In genomic region chr11:104311643-104312042, GRCm38 (mm10) we compare ENCODE assay signal across 10 mouse cellular contexts.
DNase-seq lines count a peak whose midpoint lies in the region; ATAC-seq and TF ChIP-seq lines count a peak whose summit lies in the region.
"Had no signal": no experiment of that assay in that cellular context is flagged by ENCODE, and none has a peak within 500 bp of the region (broad histone marks: within the 10 kb centered on the region; RNA-seq: fewer than 3 reads in every experiment).

No protein-coding gene starts in this region.

- TF ChIP-seq CTCF in forebrain, postnatal 0 days (IDR thresholded peaks at IDR 0.05; ENCODE audit: low read depth), result peak; percentile 59
- TF ChIP-seq CTCF in lung, adult 2 months (IDR thresholded peaks at IDR 0.05; ENCODE audit: insufficient read depth, low read length), result peak; percentile 56
- TF ChIP-seq CTCF in G1E (IDR thresholded peaks at IDR 0.05; ENCODE audit: low read depth, low read length), result peak; percentile 57

- no peak for TF ChIP-seq POLR2A in lung, adult 2 months (IDR thresholded peaks at IDR 0.05; ENCODE audit: borderline replicate concordance, extremely low read depth, low read depth, low read length)

- no peak overlapping the region for H3K9ac ChIP-seq in forebrain, postnatal 0 days
- no peak overlapping the region for H3K9ac ChIP-seq in forebrain, embryonic 12.5 days

- H3K36me3 ChIP-seq in forebrain, postnatal 0 days (ENCODE audit: insufficient read depth), result peaks cover 67% of the 10 kb centered on the region
- H3K36me3 ChIP-seq in forebrain, embryonic 12.5 days (replicated peaks), result 0 out of 2 replicates have a peak, but pooled peaks cover 4% of the 10 kb centered on the region
- H3K36me3 ChIP-seq in G1E (replicated peaks), result peaks cover 8% of the 10 kb centered on the region
- H3K36me3 ChIP-seq: forebrain, embryonic 10.5 days had no signal

- no peaks in the 10 kb centered on the region for H3K27me3 ChIP-seq in forebrain, postnatal 0 days (ENCODE audit: insufficient read depth, low read length)
- H3K27me3 ChIP-seq in forebrain, embryonic 12.5 days, result peaks cover 32% of the 10 kb centered on the region
- no peaks in the 10 kb centered on the region for H3K27me3 ChIP-seq in G1E (ENCODE audit: insufficient read depth, low read length)

- H3K9me3 ChIP-seq in forebrain, postnatal 0 days (ENCODE audit: low read length), result no peaks in the 10 kb centered on the region
- no peaks in the 10 kb centered on the region for H3K9me3 ChIP-seq in forebrain, embryonic 12.5 days
- no peaks in the 10 kb centered on the region for H3K9me3 ChIP-seq in G1E (replicated peaks)
- H3K9me3 ChIP-seq: forebrain, embryonic 10.5 days had no signal

- ATAC-seq in forebrain, postnatal 0 days, result no peak
- ATAC-seq in forebrain, embryonic 12.5 days (ENCODE audit: low FRiP score), result no peak
- no peak for ATAC-seq in G1E (ENCODE audit: extremely low read depth, insufficient number of reproducible peaks, low FRiP score, poor library complexity, severe bottlenecking)
- ATAC-seq in megakaryocyte-erythroid progenitor cell, adult 5-6 weeks (replicated peaks; ENCODE audit: low FRiP score, low TSS enrichment, poor library complexity, severe bottlenecking), result peak; percentile 13; the same call in 1 of the 2 replicates
- ATAC-seq: inflammation-experienced regulatory T-cells, adult 6 months had no signal

- no peak for DNase-seq in forebrain, postnatal 0 days
- no peak for DNase-seq in lung, adult 2 months
- no peak for DNase-seq in lung, postnatal 14 days
- no peak for DNase-seq in G1E (ENCODE audit: low spot score)
- DNase-seq in urinary bladder, postnatal 4 days (ENCODE audit: low spot score in 2 of 2), result no peak
- DNase-seq in T-cell, adult 2 months (ENCODE audit: low spot score), result no peak

- H3K4me2 ChIP-seq in forebrain, postnatal 0 days (ENCODE audit: low read depth), result no peak overlapping the region
- no peak overlapping the region for H3K4me2 ChIP-seq in forebrain, embryonic 12.5 days

- no peaks in the 10 kb centered on the region for H3K4me1 ChIP-seq in forebrain, postnatal 0 days (ENCODE audit: insufficient read depth)
- H3K4me1 ChIP-seq in forebrain, embryonic 12.5 days, result no peaks in the 10 kb centered on the region
- H3K4me1 ChIP-seq in lung, adult 2 months (ENCODE audit: control insufficient read depth, insufficient read depth, low read length), result peaks cover 2% of the 10 kb centered on the region; the same call in 1 of the 2 replicates
- H3K4me1 ChIP-seq in G1E (ENCODE audit: insufficient read depth, low read depth, low read length), result peaks cover 62% of the 10 kb centered on the region

- WGBS in forebrain, postnatal 0 days, result 74% methylated on average over 7 of the region's 7 CpGs
- WGBS in forebrain, embryonic 12.5 days, result 69% methylated on average over 7 of the region's 7 CpGs
- 68% methylated on average over 7 of the region's 7 CpGs for WGBS in lung, adult 2 months

- no peak overlapping the region for H3K27ac ChIP-seq in forebrain, postnatal 0 days (ENCODE audit: low read depth, low read length)
- H3K27ac ChIP-seq in forebrain, embryonic 12.5 days, result no peak overlapping the region
- H3K27ac ChIP-seq: forebrain, embryonic 10.5 days had no signal

- H3K4me3 ChIP-seq in forebrain, postnatal 0 days (ENCODE audit: low read depth, low read length), result no peak overlapping the region
- H3K4me3 ChIP-seq in forebrain, embryonic 12.5 days (replicated peaks), result no peak overlapping the region
- H3K4me3 ChIP-seq in lung, adult 2 months (replicated peaks; ENCODE audit: extremely low read depth, low read depth, low read length), result no peak overlapping the region
- no peak overlapping the region for H3K4me3 ChIP-seq in G1E (ENCODE audit: low read depth, low read length)
- H3K4me3 ChIP-seq: forebrain, embryonic 10.5 days had no signal
